Mouse (Mus musculus) skeletal muscle tissue, adult 2 months (tissue): ENCODE results near the gene Rbms1.
"Not testable (repeated sequence)": the region's sequence is repeated elsewhere in the genome, so short reads cannot be mapped to it uniquely, and the experiment has no call there.

Source experiments
- DNase-seq: peaks from one replicate; pipeline ENCODE4 v3.0.0-alpha.2; 2012; ENCODE audit warnings: low read depth, low spot score

Gene Rbms1

DNA sequence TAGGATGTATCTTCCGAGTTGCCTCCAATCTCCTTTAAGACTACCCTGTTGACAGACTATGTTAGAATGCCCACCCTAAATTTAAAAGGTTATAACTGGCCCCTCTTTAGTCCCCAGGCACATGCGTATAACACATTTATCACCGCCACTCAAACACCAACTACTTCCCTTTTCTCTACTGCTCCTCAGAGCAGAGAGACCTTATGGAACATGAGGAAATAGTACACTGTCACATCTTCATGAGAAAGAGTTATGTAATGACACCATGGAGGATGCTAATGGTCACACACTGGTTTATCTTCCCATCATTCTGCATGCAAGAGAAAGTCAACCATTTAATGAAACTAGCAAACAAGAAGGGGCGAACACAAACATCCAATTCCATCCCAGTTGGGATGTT is 114.5 kb downstream of the Rbms1 start:
- no peak for DNase-seq

- no peak for DNase-seq
Measured at GRCm38 (mm10) chr2:60847984-60848383, 115.0 kb downstream of the Rbms1 start.

- DNase-seq: no peak
Measured at GRCm38 (mm10) chr2:60845316-60845894, 117.6 kb downstream of the Rbms1 start.

DNA sequence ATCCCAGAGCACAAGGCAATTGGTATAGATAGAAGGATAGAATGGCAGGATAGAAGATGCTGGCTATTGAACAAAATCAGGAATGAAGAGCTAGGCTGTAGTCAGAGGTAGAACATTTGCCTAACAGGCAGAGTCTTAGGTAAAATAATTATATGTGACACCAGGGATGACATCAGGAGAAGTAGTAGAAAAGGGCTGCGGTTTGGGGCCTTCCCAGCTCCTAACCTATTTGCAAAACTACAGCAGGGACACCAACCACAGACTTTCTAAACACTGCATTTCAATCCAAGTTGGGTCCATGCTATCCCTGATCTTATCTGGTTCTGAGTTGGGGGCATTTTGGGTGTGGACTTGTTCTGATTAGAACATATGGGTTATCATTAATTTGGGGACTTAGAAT is 118.7 kb downstream of the Rbms1 start:
- no peak for DNase-seq

GRCm38 (mm10) chr2:60843633-60844032 is 119.4 kb downstream of the Rbms1 start:
- no peak for DNase-seq

GRCm38 (mm10) chr2:60842976-60843375 is 120.0 kb downstream of the Rbms1 start:
- no peak for DNase-seq

DNA sequence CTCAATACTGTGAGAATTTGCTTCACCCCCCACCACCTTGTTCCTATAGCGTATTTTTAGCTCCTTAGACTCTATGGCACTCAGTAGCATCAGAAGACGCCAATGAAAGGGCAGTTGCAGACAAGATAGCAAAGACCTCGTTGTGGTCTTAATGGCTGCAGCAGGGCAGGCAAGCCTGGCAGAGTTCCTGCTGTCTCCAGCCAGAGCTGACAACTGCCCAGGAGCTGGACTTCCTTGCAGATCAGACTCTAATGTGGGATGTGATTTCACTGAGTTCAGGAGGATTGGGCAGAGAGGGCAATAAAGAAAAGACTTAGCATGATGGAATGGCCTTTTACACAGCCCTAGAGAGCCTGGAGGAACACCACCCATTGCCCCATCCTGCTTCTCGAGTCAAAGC is 122.1 kb downstream of the Rbms1 start:
- DNase-seq: no peak

GRCm38 (mm10) chr2:60839498-60839897 is 123.5 kb downstream of the Rbms1 start:
- no peak for DNase-seq

- no peak for DNase-seq
Measured at GRCm38 (mm10) chr2:60838856-60839255, 124.1 kb downstream of the Rbms1 start.

DNA sequence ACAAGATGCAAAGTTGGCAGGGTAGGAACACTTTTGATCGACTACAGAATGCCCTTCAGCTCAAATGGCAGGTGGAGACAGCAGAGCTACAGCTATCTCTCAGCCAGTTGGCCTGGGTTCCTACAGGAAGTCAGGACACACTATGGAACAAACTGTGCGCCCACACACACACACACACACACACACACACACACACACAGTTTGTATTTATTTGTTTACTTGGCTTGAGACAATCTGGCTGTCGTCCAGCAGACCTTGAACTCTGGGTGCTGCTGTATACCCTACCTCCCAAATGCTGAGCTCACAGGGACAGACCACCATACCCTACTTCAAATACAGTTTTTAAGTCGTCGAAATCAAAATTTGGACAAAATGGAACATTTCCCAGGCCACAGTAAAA is 125.4 kb downstream of the Rbms1 start:
- DNase-seq: no peak

DNA sequence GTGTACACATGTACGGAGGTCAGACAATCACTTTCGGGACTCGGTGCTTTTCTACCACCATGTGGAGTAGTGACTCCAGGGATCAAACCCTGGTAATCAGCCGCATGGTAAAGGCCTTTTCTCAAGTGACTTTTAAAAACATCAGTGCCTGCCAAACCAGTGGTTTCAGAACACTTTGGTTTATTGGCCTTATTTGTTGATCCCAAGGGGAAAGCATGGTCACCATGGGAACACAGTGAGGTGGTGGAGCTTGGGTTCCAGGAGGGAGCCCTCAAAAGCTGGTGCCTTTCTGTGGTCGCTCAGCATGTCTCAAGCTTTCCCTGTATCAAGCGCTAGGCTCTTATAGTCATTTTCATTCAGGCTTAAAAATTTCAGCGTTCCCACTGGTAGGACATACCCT is 126.8 kb downstream of the Rbms1 start:
- no peak for DNase-seq

- DNase-seq: peak; percentile 56
Measured at GRCm38 (mm10) chr2:60834293-60834692, 128.7 kb downstream of the Rbms1 start.

GRCm38 (mm10) chr2:60832254-60832653 is 130.7 kb downstream of the Rbms1 start:
- DNase-seq: no peak

DNA sequence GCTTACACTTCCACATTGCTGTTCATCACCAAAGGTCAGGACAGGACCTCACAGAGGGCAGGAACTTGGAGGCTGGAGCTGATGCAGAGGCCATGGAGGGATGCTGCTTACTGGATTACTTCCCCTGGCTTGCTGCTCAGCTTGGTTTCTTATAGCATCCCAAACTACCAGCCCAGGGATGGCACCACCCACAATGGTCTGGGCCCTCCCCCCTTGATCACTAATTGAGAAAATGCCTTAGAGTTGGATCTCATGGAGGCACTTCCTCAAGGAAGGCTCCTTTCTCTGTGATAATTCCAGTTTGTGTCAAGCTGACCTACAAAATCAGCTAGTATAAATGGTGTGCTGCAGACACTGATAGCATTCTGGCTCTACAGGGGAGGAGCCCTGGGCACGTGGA is 132.5 kb downstream of the Rbms1 start:
- not testable (repeated sequence) for DNase-seq

DNA sequence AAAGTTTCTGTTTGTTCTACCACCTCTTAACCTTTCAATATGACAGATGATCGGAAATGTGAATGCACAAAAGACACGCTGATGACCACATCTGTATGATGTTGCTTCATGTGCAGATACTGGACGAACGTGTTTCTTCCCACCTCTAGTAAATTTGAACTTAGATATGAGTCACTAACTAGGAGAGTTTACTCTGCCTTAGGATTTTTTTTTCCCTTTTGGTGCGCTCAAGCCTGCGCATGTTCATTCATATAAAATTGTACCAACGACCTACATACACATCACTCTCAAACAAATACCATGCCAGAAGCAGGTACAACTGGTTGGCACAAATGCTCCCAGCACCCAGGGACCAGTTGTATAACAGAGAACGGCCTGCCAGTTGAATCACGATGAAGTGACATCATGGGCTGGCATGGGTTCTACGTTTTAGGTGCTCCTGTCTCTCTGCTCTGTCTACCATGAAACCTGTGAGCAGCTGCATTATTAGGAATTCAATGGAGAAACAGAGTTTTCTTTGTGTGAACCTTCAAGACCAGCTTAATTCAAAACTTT is 134.0 kb downstream of the Rbms1 start:
- no peak for DNase-seq

GRCm38 (mm10) chr2:60827152-60827428 is 135.9 kb downstream of the Rbms1 start:
- no peak for DNase-seq

DNA sequence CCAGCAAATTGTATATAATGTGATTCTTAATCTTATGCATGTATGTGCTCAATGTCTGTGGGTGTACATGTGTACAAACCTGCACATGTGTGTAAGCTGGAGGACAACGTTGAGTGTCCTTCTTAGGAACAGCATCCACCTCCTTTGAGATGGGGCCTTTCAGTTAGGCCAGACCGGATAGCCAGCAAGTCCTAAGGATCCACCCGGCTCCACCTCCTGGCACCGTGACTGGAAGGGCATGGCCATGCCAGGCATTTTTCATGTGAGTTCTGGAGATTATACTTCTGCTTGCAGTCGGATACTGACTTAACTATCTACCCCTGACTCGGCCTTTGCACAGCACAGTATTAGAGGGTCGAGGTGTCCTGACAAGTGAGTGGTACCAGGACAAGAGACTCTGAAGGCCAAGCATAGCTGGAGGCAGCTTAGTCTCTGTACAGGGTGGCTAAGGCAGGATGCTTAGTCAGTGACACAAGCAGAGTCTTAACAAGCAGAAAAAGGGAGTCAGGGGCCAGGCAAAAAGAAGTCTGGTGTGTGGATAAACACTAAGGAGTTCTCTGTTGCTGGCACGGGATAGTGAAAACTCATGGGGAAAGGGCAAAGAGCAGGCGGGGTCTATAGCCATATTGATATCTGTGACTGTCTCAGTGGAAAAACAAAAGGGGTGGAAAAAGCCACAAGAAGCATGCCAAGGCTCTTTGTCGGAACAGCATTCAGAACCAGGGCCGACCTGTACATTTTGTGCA is 136.4 kb downstream of the Rbms1 start:
- no peak for DNase-seq

DNA sequence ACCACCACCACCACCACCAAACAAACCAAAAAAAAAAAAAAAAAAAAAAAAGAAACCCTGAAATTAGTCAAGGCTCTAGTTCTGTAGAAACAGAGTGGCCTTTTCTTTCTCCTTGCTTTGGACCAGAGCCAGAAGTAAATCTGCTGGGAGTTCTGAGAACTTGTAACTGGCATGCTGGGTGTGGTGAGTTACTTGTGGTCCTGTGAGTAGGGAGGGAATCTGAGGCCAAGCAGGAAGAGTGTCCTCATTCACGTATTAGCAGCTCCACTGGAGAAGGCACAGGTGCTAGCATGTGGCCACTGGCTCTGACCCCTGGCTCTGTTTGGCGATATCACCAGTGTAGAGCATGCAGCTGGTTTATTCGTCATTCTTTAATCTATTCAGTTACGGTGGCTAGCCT is 137.3 kb downstream of the Rbms1 start:
- peak; percentile 78 for DNase-seq

GRCm38 (mm10) chr2:60821635-60822034 is 141.4 kb downstream of the Rbms1 start:
- DNase-seq: no peak

DNA sequence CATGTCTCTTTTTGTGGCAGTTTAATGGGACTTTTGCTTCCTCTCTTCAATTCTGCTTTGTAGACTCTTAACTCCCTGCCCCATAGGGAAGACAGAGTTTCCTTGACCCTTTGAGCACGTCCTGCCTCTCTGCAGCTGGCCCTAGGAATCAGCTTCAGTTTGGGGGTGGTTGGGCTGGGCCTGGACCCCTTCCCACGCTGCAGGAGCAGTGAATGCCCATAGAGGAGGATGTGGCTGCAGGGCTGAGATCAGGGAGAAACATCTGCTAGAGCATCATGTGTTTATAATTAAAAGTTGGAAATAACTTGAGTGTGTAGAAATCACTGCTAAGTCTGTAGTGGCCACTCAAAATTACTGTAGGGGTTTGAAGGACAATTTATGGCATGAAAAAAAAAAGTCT is 144.4 kb downstream of the Rbms1 start:
- DNase-seq: peak; percentile 58

- DNase-seq: no peak
Measured at GRCm38 (mm10) chr2:60816307-60816706, 146.7 kb downstream of the Rbms1 start.

DNA sequence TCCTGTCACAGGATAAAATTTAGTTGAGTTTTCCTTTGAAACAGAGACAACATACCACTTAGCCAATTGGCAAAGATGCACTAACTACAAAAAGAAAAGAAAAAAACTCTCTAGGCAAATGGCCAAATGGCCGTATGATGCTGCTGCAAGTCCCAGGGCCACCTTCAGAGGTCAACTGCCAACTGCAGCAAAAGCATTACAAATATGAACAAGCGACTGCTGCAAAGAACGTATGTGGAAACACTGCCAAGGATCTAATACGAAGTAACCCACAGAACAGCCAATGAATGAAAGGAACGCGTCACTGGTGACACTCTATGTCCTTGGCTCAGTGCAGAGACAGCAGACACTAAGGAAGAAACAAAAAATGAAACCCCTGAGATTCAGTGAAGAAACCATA is 148.2 kb downstream of the Rbms1 start:
- DNase-seq: peak; percentile 48

DNA sequence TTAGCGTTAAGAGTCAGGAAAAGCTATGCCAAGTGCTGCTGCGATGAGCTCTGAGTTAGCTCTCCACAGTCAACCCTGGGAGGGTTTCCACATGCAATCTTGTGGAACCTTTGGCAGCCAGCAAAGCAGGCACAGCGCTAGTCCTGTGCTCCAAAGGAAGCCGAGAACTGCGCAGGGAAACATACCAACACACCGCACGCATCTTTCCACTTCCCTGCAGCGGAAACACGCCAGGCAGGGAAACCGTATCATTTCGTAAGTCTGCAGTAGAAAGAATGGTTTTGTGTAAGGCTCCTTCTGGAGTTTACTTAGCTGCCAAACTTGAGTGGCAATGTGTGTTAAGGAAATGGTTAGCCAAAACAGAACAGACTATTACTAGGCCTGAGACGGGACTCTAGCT is 150.0 kb downstream of the Rbms1 start:
- peak; percentile 42 for DNase-seq

- peak; percentile 71 for DNase-seq
Measured at GRCm38 (mm10) chr2:60810617-60811016, 152.4 kb downstream of the Rbms1 start.
